Mouse (Mus musculus): Measurements from ENCODE around the gene Matk. TPM values are rescaled to one million over a fixed set of nuclear protein-coding genes. Genes with fewer than 3 reads are reported as not detected.
A peak's percentile ranks its signal among the peaks of the same experiment; 100 is the strongest.
"Not testable (repeated sequence)": the region's sequence is repeated elsewhere in the genome, so short reads cannot be mapped to it uniquely, and the experiment has no call there.

Gene Matk
- total and polyA plus RNA-seq, 3 experiments: 0.05 TPM; not detected in 2

- Histone ChIP-seq H3K27me3 (ENCODE audit: insufficient read depth, low read length) (peaks cover 45% of the 10 kb centered on the region), H3K4me1 (ENCODE audit: insufficient read depth, low read depth, low read length) (peaks cover 18% of the 10 kb centered on the region)
- not testable (repeated sequence) for H3K9me3 ChIP-seq (replicated peaks); H3K4me3 ChIP-seq (ENCODE audit: low read depth, low read length); ATAC-seq (ENCODE audit: extremely low read depth, insufficient number of reproducible peaks, low FRiP score, poor library complexity, severe bottlenecking); H3K36me3 ChIP-seq (replicated peaks); DNase-seq (ENCODE audit: low spot score)
- TF ChIP-seq CTCF (IDR thresholded peaks at IDR 0.05; ENCODE audit: low read depth, low read length): 0 out of 2 replicates have a peak, but pooled peaks have one; percentile 2
Observed at GRCm38 (mm10) chr10:81217267-81217666, 35.5 kb upstream of the Matk start.

- Histone ChIP-seq H3K4me3 (ENCODE audit: low read depth, low read length) (no peak overlapping the region), H3K36me3 (replicated peaks) (no peaks in the 10 kb centered on the region), H3K4me1 (ENCODE audit: insufficient read depth, low read depth, low read length) (peaks cover 18% of the 10 kb centered on the region), H3K9me3 (replicated peaks) (no peaks in the 10 kb centered on the region), H3K27me3 (ENCODE audit: insufficient read depth, low read length) (peaks cover 40% of the 10 kb centered on the region)
- no peak for ATAC-seq (ENCODE audit: extremely low read depth, insufficient number of reproducible peaks, low FRiP score, poor library complexity, severe bottlenecking)
- no peak for TF ChIP-seq GATA2 (IDR thresholded peaks at IDR 0.05; ENCODE audit: borderline replicate concordance, low read depth, low read length)
- TF ChIP-seq CTCF (IDR thresholded peaks at IDR 0.05; ENCODE audit: low read depth, low read length): peak; percentile 75
- DNase-seq (ENCODE audit: low spot score): peak; percentile 59
Observed at GRCm38 (mm10) chr10:81217964-81218363, 34.8 kb upstream of the Matk start.

- Histone ChIP-seq H3K36me3 (replicated peaks) (no peaks in the 10 kb centered on the region), H3K27me3 (ENCODE audit: insufficient read depth, low read length) (peaks cover 24% of the 10 kb centered on the region), H3K4me1 (ENCODE audit: insufficient read depth, low read depth, low read length) (peaks cover 18% of the 10 kb centered on the region), H3K4me3 (ENCODE audit: low read depth, low read length) (no peak overlapping the region), H3K9me3 (replicated peaks) (no peaks in the 10 kb centered on the region)
- TF ChIP-seq GATA2 (IDR thresholded peaks at IDR 0.05; ENCODE audit: borderline replicate concordance, low read depth, low read length) (no peak), POLR2AphosphoS5 (IDR thresholded peaks at IDR 0.05; ENCODE audit: insufficient replicate concordance, low read depth, low read length) (no peak), TAL1 (conservative IDR thresholded peaks at IDR 0.05; ENCODE audit: low read depth, low read length) (no peak), CTCF (IDR thresholded peaks at IDR 0.05; ENCODE audit: low read depth, low read length) (no peak), GATA1 (IDR thresholded peaks at IDR 0.05; ENCODE audit: borderline replicate concordance, low read length) (no peak)
- DNase-seq (ENCODE audit: low spot score): peak; percentile 49
- ATAC-seq (ENCODE audit: extremely low read depth, insufficient number of reproducible peaks, low FRiP score, poor library complexity, severe bottlenecking): no peak
Observed at GRCm38 (mm10) chr10:81221402-81222015, 31.2 kb upstream of the Matk start.

GRCm38 (mm10) chr10:81223731-81224130 is 29.0 kb upstream of the Matk start:
- ATAC-seq (ENCODE audit: extremely low read depth, insufficient number of reproducible peaks, low FRiP score, poor library complexity, severe bottlenecking); H3K9me3 ChIP-seq (replicated peaks); H3K36me3 ChIP-seq (replicated peaks): not testable (repeated sequence)

GRCm38 (mm10) chr10:81229735-81230437 is 22.8 kb upstream of the Matk start:
- DNase-seq (ENCODE audit: low spot score): no peak
- H3K36me3 ChIP-seq (replicated peaks): peaks cover 4% of the 10 kb centered on the region
- peaks cover 21% of the 10 kb centered on the region for H3K4me1 ChIP-seq (ENCODE audit: insufficient read depth, low read depth, low read length)
- peaks cover 37% of the 10 kb centered on the region for H3K27me3 ChIP-seq (ENCODE audit: insufficient read depth, low read length)
- no peak for ATAC-seq (ENCODE audit: extremely low read depth, insufficient number of reproducible peaks, low FRiP score, poor library complexity, severe bottlenecking)
- no peaks in the 10 kb centered on the region for H3K9me3 ChIP-seq (replicated peaks)
- H3K4me3 ChIP-seq (ENCODE audit: low read depth, low read length): no peak overlapping the region
- TF ChIP-seq GATA1 (IDR thresholded peaks at IDR 0.05; ENCODE audit: borderline replicate concordance, low read length) (no peak), TAL1 (conservative IDR thresholded peaks at IDR 0.05; ENCODE audit: low read depth, low read length) (no peak)

More at GRCm38 (mm10) chr10:81223731-81224130, 29.0 kb upstream of the Matk start:
- not testable (repeated sequence) for DNase-seq (ENCODE audit: low spot score); H3K4me3 ChIP-seq (ENCODE audit: low read depth, low read length)
- H3K27me3 ChIP-seq (ENCODE audit: insufficient read depth, low read length): peaks cover 31% of the 10 kb centered on the region
- peaks cover 12% of the 10 kb centered on the region for H3K4me1 ChIP-seq (ENCODE audit: insufficient read depth, low read depth, low read length)

- Histone ChIP-seq H3K4me1 (ENCODE audit: insufficient read depth, low read depth, low read length) (peaks cover 21% of the 10 kb centered on the region), H3K4me3 (ENCODE audit: low read depth, low read length) (no peak within 1 kb of the TSS), H3K36me3 (replicated peaks) (peaks cover 11% of the 10 kb centered on the region), H3K27me3 (ENCODE audit: insufficient read depth, low read length) (peaks cover 37% of the 10 kb centered on the region), H3K9me3 (replicated peaks) (no peaks in the 10 kb centered on the region)
- DNase-seq (ENCODE audit: low spot score) (no peak), ATAC-seq (ENCODE audit: extremely low read depth, insufficient number of reproducible peaks, low FRiP score, poor library complexity, severe bottlenecking) (no peak)
- TF ChIP-seq TAL1 (conservative IDR thresholded peaks at IDR 0.05; ENCODE audit: low read depth, low read length): no peak
- no peak for TF ChIP-seq POLR2AphosphoS5 (IDR thresholded peaks at IDR 0.05; ENCODE audit: insufficient replicate concordance, low read depth, low read length)
- no peak for TF ChIP-seq GATA2 (IDR thresholded peaks at IDR 0.05; ENCODE audit: borderline replicate concordance, low read depth, low read length)
- no peak for TF ChIP-seq GATA1 (IDR thresholded peaks at IDR 0.05; ENCODE audit: borderline replicate concordance, low read length)
- TF ChIP-seq CTCF (IDR thresholded peaks at IDR 0.05; ENCODE audit: low read depth, low read length): no peak
Observed at GRCm38 (mm10) chr10:81230438-81231332, 22.1 kb upstream of the Matk start, which contains the start of gene Atcay. Atcay (minus strand) TSS chr10:81230833.
